Mouse (Mus musculus) forebrain, postnatal 0 days (tissue): ENCODE measurements at regions not wholly inside any gene's neighbourhood (a gene's known extent, or its start where the extent isn't known, plus 50 kb on each side); places are given as distances from the start of the nearest gene placed in this dataset.
A peak's percentile ranks its signal among the peaks of the same experiment; 100 is the strongest.

Source experiments
- ATAC-seq: fragments of 200-750 bp; cut with Nextera tagmentation; 2 replicates; pipeline ENCODE4 v1.8.0; 2017; ENCODE audit warnings: mild to moderate bottlenecking, moderate library complexity
- DNase-seq: peaks from one replicate; pipeline ENCODE4 v3.0.0-alpha.2; 2015
- H3K27ac ChIP-seq: fragments of 300-500 bp; sonication (generic); 2 replicates; pipeline ENCODE4 v1.5.1; 2014; ENCODE audit warnings: low read depth, mild to moderate bottlenecking, antibody characterized with exemption, low read length, moderate library complexity, mixed read lengths
- H3K27me3 ChIP-seq: fragments of 300-500 bp; sonication (generic); 2 replicates; pipeline ENCODE4 v1.6.1; 2014; ENCODE audit warnings: mild to moderate bottlenecking, low read length, mixed read lengths; ENCODE audit not compliant: insufficient read depth
- H3K36me3 ChIP-seq: fragments of 300-500 bp; sonication (generic); 2 replicates; pipeline ENCODE4 v1.6.1; 2014; ENCODE audit warnings: mild to moderate bottlenecking, moderate library complexity; ENCODE audit not compliant: insufficient read depth
- H3K4me1 ChIP-seq: fragments of 300-500 bp; sonication (generic); 2 replicates; pipeline ENCODE4 v1.6.1; 2014; ENCODE audit warnings: antibody characterized with exemption; ENCODE audit not compliant: insufficient read depth
- H3K4me2 ChIP-seq: fragments of 300-500 bp; sonication (generic); 2 replicates; pipeline ENCODE4 v1.6.1; 2014; ENCODE audit warnings: low read depth, mild to moderate bottlenecking, moderate library complexity
- H3K4me3 ChIP-seq: fragments of 300-500 bp; sonication (generic); 2 replicates; pipeline ENCODE4 v1.5.1; 2014; ENCODE audit warnings: low read depth, low read length, mixed read lengths
- H3K9ac ChIP-seq: fragments of 300-500 bp; sonication (generic); 2 replicates; pipeline ENCODE4 v1.6.1; 2014; ENCODE audit warnings: mild to moderate bottlenecking
- H3K9me3 ChIP-seq: fragments of 300-500 bp; sonication (generic); 2 replicates; pipeline ENCODE4 v1.6.1; 2016; ENCODE audit warnings: low read length
- CTCF ChIP-seq: sonication (generic); IDR thresholded peaks from 2 replicates; pipeline ENCODE4 v1.5.1; 2016; ENCODE audit warnings: antibody characterized with exemption, control low read depth, low read depth
- WGBS: fragments of 180-500 bp; shearing (Covaris S2); extraction: QIAGEN DNeasy Blood & Tissue Kit; methylation state at CpG from one replicate; pipeline ENCODE4 v1.1.7; 2014; 5-methylcytosine and 5-hydroxymethylcytosine counted together

DNA sequence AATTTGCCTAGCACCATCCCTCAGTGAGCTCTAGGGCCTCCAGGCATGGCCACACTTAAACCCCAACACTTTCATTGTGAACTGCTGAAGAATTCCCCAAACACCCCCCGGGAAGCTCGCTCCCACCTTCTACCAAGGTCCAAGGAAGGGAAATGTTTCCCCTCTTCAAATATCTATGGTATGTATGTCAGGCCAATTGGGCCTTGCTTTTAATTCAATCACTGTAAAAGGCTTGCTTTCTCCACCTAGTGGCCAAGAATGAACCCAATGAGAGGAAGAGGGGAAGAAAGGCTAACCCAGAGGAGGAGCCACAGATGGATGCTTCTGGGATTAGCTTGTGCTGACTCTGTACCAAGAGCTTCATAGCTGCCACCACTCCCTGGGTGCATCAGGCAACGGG, 336.3 kb upstream of the Tgfbr2 start:
- H3K4me1 ChIP-seq = no peaks in the 10 kb centered on the region
- WGBS = 70% methylated on average over 3 of the region's 3 CpGs
- no peak overlapping the region for H3K4me2 ChIP-seq
- H3K27ac ChIP-seq = no peak overlapping the region
- no peaks in the 10 kb centered on the region for H3K36me3 ChIP-seq
- no peaks in the 10 kb centered on the region for H3K9me3 ChIP-seq
- TF ChIP-seq CTCF = peak; percentile 63
- H3K4me3 ChIP-seq = no peak overlapping the region
- DNase-seq (peak; percentile 18), ATAC-seq (no peak)
- no peak overlapping the region for H3K9ac ChIP-seq
- H3K27me3 ChIP-seq = no peaks in the 10 kb centered on the region

DNA sequence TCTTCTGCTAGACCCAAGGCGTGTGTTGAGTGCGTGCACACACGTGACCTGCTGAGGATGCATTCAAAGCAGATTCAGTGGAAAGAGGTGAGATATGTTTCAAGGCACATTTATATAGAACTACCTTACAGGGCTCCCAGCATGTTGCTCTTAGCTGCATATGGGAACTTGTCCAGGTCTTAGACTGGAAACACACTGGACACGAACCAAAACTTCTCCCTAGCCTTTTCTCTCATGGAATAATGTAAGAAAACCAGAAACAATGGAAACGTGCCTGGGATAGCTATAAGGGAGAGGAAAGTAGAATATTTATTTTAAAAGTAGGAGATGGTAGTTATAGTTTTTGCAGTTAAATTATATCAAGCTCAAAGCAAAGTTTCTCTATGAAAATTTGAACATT, 332.6 kb upstream of the Tgfbr2 start:
- Histone ChIP-seq H3K4me1 (no peaks in the 10 kb centered on the region), H3K4me2 (no peak overlapping the region), H3K9me3 (no peaks in the 10 kb centered on the region), H3K27ac (no peak overlapping the region), H3K9ac (no peak overlapping the region), H3K27me3 (no peaks in the 10 kb centered on the region), H3K4me3 (no peak overlapping the region), H3K36me3 (no peaks in the 10 kb centered on the region)
- no peak for DNase-seq
- WGBS = 81% methylated on average over 5 of the region's 5 CpGs
- no peak for TF ChIP-seq CTCF
- ATAC-seq = no peak

DNA sequence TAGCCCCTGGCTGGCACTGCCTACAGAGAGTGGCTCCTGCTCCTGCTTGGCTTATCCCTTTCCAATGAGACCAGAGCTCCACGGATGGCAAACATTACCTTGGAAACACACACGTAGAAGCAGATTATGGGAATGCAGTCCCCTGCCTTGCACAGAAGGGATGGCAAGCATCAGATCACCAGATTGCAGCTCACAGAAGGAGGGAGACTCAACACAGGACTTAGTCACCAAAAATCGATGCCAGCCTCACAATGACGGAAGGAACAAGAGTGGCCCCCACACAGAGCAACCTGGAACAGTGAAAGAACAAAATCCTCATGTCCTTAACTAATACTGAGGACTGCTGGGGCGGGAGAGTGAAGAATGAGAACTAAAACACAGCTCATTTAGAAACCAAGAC, 327.7 kb upstream of the Tgfbr2 start:
- DNase-seq = peak; percentile 45
- 44% methylated on average over 5 of the region's 5 CpGs for whole genome bisulfite sequencing

DNA sequence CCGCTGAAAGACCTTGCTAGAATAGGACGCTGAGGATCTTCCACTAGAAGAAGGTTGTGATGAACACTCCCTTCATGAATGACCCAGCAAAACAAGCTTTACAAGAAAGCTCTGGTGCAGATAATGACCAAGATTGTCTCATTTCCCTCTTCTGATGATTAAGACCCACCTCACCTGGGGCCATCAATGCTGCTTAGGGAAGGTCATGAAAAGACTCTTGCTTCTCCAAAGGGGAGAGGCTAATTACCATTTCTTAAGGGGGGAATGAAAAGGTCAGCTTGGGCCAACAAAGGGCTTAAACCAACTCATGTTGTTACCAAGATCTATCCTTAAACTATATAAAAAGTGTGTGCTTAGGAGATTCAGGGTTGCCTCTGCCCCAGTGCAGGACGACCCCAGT, 325.8 kb upstream of the Tgfbr2 start:
- no peak for ATAC-seq

More for the DNA sequence above, 327.7 kb upstream of the Tgfbr2 start:
- Histone ChIP-seq H3K27ac (no peak overlapping the region), H3K27me3 (no peaks in the 10 kb centered on the region), H3K9ac (no peak overlapping the region), H3K9me3 (no peaks in the 10 kb centered on the region), H3K36me3 (no peaks in the 10 kb centered on the region), H3K4me2 (no peak overlapping the region), H3K4me1 (no peaks in the 10 kb centered on the region), H3K4me3 (no peak overlapping the region)
- no peak for TF ChIP-seq CTCF
- peak; percentile 48; the same call in 1 of the 2 replicates for ATAC-seq

DNA sequence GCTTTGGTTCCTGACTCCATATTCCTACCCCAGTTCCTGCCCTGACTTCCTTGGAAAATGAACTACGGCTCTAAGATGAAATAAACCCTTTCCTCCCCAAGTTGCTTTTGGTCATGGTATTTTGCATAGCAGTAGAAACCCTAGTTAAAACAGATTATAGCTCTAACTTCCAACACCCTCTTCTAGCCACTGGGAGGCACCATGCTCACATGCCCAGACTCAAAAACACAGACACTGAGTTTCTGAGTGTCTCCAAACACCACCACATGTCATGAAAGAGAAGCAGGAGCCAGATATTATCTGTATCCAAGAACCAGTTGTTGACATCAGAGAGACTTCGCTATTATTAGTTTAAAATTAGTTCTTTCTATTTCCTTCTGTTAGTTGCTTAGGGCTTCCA, 316.1 kb upstream of the Tgfbr2 start:
- no peaks in the 10 kb centered on the region for H3K36me3 ChIP-seq
- no peaks in the 10 kb centered on the region for H3K9me3 ChIP-seq
- 88% methylated on average over 2 of the region's 2 CpGs for WGBS
- H3K4me1 ChIP-seq = no peaks in the 10 kb centered on the region
- H3K27me3 ChIP-seq = no peaks in the 10 kb centered on the region
- DNase-seq (no peak), ATAC-seq (no peak)
- H3K9ac ChIP-seq = no peak overlapping the region
- H3K27ac ChIP-seq = no peak overlapping the region
- TF ChIP-seq CTCF = peak; percentile 8; the same call in 1 of the 2 replicates
- H3K4me2 ChIP-seq = no peak overlapping the region
- no peak overlapping the region for H3K4me3 ChIP-seq

More for the DNA sequence above, 325.8 kb upstream of the Tgfbr2 start:
- Histone ChIP-seq H3K27me3 (no peaks in the 10 kb centered on the region), H3K9ac (no peak overlapping the region), H3K9me3 (no peaks in the 10 kb centered on the region), H3K4me3 (no peak overlapping the region), H3K4me2 (no peak overlapping the region), H3K27ac (no peak overlapping the region), H3K36me3 (no peaks in the 10 kb centered on the region), H3K4me1 (no peaks in the 10 kb centered on the region)
- TF ChIP-seq CTCF = no peak
- 80% methylated on average over 3 of the region's 3 CpGs for WGBS
- no peak for DNase-seq

DNA sequence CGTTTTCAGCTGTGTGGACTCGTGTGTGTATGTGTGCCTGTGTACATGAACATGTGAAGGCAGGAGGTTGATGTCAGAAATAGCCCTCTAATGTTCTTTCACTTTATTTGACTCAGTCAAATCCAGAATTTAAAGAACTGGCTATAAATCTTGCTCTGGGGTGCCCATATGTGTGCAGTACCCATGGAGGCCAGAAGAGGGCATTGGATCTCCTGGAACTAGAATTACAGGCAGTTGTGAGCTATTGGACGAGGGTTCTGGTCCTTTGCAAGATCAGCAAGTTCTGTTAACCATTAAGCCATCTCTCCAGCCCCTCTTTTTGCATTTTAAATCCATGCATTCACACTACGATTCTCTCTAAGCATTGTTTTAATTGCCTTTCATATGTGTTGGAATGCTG, 314.6 kb upstream of the Tgfbr2 start:
- Histone ChIP-seq H3K27me3 (no peaks in the 10 kb centered on the region), H3K27ac (no peak overlapping the region), H3K9ac (no peak overlapping the region), H3K36me3 (no peaks in the 10 kb centered on the region), H3K4me1 (no peaks in the 10 kb centered on the region), H3K4me3 (no peak overlapping the region), H3K4me2 (no peak overlapping the region), H3K9me3 (no peaks in the 10 kb centered on the region)
- DNase-seq = peak; percentile 38
- no peak for ATAC-seq
- peak; percentile 68 for TF ChIP-seq CTCF
- 64% methylated on average over 4 of the region's 4 CpGs for WGBS

DNA sequence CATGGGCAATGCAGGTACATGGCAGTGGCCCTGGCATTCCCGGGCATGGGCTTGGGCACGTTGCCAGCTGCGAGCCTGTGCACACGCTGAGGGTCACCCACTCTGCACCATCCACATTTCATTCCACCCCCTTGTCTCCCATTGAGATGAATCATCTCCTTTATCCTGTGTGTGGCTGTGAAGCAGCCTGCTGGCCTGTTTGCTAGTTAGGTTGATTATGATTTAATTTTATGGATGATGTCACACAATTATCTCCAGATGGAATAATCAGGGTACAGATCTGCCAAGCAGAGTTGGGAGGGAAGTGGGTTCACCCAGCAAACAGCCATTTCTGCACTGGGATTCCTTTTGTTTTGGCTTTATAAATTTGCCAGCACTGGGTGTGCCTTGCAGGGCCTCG, 314.1 kb upstream of the Tgfbr2 start:
- Histone ChIP-seq H3K36me3 (no peaks in the 10 kb centered on the region), H3K4me3 (no peak overlapping the region), H3K9me3 (no peaks in the 10 kb centered on the region), H3K9ac (no peak overlapping the region), H3K4me1 (no peaks in the 10 kb centered on the region), H3K4me2 (no peak overlapping the region), H3K27ac (no peak overlapping the region), H3K27me3 (no peaks in the 10 kb centered on the region)
- DNase-seq (no peak), ATAC-seq (peak; percentile 45; the same call in 1 of the 2 replicates)
- WGBS = 63% methylated on average over 5 of the region's 5 CpGs
- TF ChIP-seq CTCF = no peak

DNA sequence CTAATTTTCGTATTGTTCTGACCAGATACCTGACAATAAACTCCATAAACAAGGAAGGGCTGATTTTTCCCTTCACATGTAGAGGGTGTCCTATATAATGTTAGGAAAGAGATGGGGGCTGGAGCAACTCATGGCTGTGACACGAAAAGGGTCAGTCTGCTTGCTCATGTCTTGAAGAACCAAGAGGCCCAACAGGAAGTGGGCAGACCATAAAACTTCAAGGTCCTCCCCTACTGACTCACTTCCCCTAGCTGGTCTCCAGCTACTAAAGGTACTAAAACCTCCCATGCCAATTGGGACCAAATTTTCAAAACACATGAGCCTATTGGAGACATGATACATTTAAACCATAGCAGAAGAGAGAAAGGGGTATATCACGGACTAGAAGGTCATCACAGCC, 302.1 kb upstream of the Tgfbr2 start:
- Histone ChIP-seq H3K9me3 (no peaks in the 10 kb centered on the region), H3K27me3 (no peaks in the 10 kb centered on the region), H3K4me2 (no peak overlapping the region), H3K4me1 (no peaks in the 10 kb centered on the region), H3K27ac (no peak overlapping the region), H3K4me3 (no peak overlapping the region), H3K9ac (no peak overlapping the region), H3K36me3 (no peaks in the 10 kb centered on the region)
- no peak for ATAC-seq
- 80% methylated on average over 3 of the region's 3 CpGs for WGBS
- no peak for TF ChIP-seq CTCF
- DNase-seq = no peak
